Mouse (Mus musculus): ENCODE data around the gene Trim72. TPM values are rescaled to one million over a fixed set of nuclear protein-coding genes. Genes with fewer than 3 reads are reported as not detected.

Gene Trim72
- 0.14 TPM in 1 of 2 replicates, not detected in the other for polyA plus RNA-seq (2014; fragmentation: Nextera tagmentation; extraction: Ambion mirVana)

DNA sequence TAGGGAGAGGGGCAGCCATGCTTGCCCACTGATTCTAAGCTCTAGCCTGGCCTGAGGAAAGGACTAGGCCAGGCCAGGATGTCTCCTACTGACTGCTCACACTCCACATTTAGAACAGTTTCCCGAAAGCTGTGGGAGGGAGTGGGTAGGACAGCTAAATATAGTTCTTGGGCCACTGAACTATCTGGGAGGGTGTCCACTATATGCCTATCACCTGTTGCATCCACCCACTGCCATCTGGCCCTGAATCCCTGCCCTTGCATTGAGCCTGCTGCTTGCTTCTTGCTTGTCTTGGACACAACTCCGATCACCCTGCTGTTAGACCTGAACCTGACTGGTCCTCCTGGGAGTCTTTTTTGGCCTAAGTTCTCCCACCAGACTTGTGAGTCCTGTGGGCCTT lies at the start of gene Trim72:
TSS of gene Trim72 (plus strand) at position 262 of the 400 bp plus-strand sequence.
- Histone ChIP-seq H3K9me3 (ENCODE audit: control insufficient read depth, low read length) (no peaks in the 10 kb centered on the region), H3K4me3 (ENCODE audit: low read length) (peak within 1 kb of the TSS; percentile 16), H3K27ac (ENCODE audit: low read depth, low read length) (peak within 1 kb of the TSS; percentile 86), H3K4me1 (ENCODE audit: control insufficient read depth, insufficient read depth, low read length) (peaks cover 24% of the 10 kb centered on the region), H3K27me3 (ENCODE audit: control insufficient read depth, insufficient read depth, low read length) (no peaks in the 10 kb centered on the region), H3K36me3 (ENCODE audit: control insufficient read depth, insufficient read depth, low read length) (no peaks in the 10 kb centered on the region), H3K4me2 (replicated peaks; ENCODE audit: low read depth, low read length) (peak within 1 kb of the TSS; percentile 35), H3K9ac (ENCODE audit: low read depth, low read length) (no peak within 1 kb of the TSS; the same call in 1 of the 2 replicates)
- whole genome bisulfite sequencing = 83% methylated on average over 2 of the region's 2 CpGs
- ATAC-seq (ENCODE audit: low FRiP score, low TSS enrichment) = no peak

DNA sequence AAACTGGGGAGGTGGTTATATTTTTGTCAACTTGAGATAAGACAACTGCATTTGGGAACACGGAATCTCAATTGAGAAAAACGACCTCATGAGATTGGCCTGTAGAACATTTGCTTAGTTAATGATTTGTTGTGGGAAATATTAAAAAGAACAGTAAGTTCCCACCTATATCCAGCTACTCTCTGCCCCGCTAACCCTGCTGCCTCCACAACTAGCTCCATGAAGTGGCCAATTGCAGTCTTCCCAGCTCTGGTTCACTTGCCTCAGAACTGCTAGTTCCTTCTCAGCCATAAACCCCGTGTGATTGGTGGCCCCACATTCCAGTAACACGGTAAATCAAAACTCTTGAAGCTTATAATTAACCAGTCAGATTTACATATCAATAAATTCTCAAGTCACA lies 44.4 kb upstream of the Trim72 start:
- H3K9me3 ChIP-seq (ENCODE audit: control insufficient read depth, low read length) = no peaks in the 10 kb centered on the region
- no peaks in the 10 kb centered on the region for H3K4me1 ChIP-seq (ENCODE audit: control insufficient read depth, insufficient read depth, low read length)
- no peak overlapping the region for H3K4me3 ChIP-seq (ENCODE audit: low read length)
- H3K9ac ChIP-seq (ENCODE audit: low read depth, low read length) = no peak overlapping the region
- H3K36me3 ChIP-seq (ENCODE audit: control insufficient read depth, insufficient read depth, low read length) = no peaks in the 10 kb centered on the region
- no peak for ATAC-seq (ENCODE audit: low FRiP score, low TSS enrichment)
- no peak overlapping the region for H3K27ac ChIP-seq (ENCODE audit: low read depth, low read length)
- 55% methylated on average over 5 of the region's 5 CpGs for WGBS
- no peaks in the 10 kb centered on the region for H3K27me3 ChIP-seq (ENCODE audit: control insufficient read depth, insufficient read depth, low read length)
- H3K4me2 ChIP-seq (replicated peaks; ENCODE audit: low read depth, low read length) = no peak overlapping the region

DNA sequence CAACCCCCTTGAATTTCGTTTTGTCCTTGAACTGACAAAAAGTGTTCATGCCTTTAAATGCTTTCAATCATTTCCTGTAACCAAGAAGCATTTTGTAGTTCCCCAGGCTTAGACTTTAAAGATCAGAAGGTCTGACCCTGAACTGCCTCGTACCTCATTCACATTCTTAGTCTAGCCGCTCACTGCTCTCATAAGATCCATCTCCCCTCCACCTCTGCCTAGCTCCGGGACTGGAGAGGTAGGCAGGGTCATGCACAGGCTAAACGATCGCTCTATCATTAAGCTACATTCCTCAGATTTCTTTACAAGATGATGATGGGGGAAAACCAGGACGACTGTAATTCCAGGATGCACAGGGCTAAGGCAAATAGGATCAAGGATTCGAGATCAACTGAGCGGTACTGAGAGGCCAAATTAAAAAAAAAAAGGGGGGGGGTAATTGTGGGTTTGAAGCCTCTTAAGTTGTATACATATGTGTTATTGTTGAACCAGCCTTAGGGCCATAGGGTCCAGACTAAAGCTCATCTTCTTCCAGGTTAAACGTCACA lies 37.3 kb upstream of the Trim72 start:
- ATAC-seq (ENCODE audit: low FRiP score, low TSS enrichment) = peak; percentile 26
- Histone ChIP-seq H3K9me3 (ENCODE audit: control insufficient read depth, low read length) (no peaks in the 10 kb centered on the region), H3K9ac (ENCODE audit: low read depth, low read length) (peak overlapping the region; percentile 99)

DNA sequence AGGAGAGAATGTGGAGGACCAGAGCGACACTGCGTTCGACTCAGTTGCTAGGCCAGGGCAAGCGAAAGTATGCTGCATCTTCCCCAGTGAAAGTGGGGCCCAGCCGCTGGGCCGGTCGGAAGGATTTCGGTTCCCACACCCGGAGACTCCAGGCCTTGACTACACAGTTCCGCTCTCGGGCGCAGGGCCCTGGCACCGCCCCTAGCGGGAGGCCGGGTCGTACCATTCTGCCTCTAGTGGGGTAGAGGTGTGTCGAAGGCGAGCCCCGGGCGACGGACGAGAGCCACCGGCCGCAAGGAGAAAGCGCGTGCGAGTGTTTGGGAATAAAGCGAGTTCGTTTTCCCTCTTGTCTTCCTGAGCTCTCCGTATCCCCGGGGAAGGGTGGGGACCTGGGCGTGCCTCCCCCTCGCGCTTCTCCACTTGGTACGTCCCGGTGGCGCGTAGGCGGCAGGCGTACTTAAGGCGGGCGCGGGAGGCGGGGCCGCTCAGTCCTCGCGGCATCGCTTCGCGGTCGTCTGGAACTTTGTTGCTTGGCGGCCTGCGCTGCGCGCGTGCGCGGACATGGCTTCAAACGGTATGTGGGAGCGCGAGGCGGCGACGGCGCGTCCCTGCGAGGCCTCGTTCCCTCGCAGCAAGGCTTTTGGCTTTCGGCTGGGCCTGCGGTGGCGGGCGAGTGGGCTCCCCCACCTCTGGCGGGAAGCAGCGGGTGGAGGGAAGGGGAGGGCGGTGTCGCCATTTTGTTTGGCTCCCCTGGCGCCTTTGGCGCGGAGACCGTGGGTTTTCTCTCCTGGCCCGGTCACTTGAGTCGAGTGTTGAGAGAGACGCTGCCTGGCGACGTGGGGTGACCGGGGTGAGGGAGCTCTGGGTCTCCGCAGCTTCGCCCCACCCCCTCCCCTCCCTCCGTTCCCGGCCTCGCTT lies 36.5 kb upstream of the Trim72 start, which contains the start of gene Fus:
TSS of gene Fus (plus strand) at position 454 of the 918 bp plus-strand sequence.
- under 1% methylated on average over 86 of the region's 92 CpGs for WGBS
- Histone ChIP-seq H3K4me3 (ENCODE audit: low read length) (peak within 1 kb of the TSS; percentile 99), H3K4me2 (replicated peaks; ENCODE audit: low read depth, low read length) (peak within 1 kb of the TSS; percentile 70), H3K9ac (ENCODE audit: low read depth, low read length) (peak within 1 kb of the TSS; percentile 99), H3K27ac (ENCODE audit: low read depth, low read length) (peak within 1 kb of the TSS; percentile 97), H3K4me1 (ENCODE audit: control insufficient read depth, insufficient read depth, low read length) (peaks cover 18% of the 10 kb centered on the region), H3K9me3 (ENCODE audit: control insufficient read depth, low read length) (no peaks in the 10 kb centered on the region), H3K36me3 (ENCODE audit: control insufficient read depth, insufficient read depth, low read length) (peaks cover 34% of the 10 kb centered on the region), H3K27me3 (ENCODE audit: control insufficient read depth, insufficient read depth, low read length) (no peaks in the 10 kb centered on the region)
- ATAC-seq (ENCODE audit: low FRiP score, low TSS enrichment) = peak; percentile 95

More for the DNA sequence above, 37.3 kb upstream of the Trim72 start:
- 7% methylated on average over 10 of the region's 10 CpGs for WGBS
- H3K4me1 ChIP-seq (ENCODE audit: control insufficient read depth, insufficient read depth, low read length) = peaks cover 18% of the 10 kb centered on the region
- H3K27me3 ChIP-seq (ENCODE audit: control insufficient read depth, insufficient read depth, low read length) = no peaks in the 10 kb centered on the region
- H3K4me3 ChIP-seq (ENCODE audit: low read length) = peak overlapping the region; percentile 99
- H3K27ac ChIP-seq (ENCODE audit: low read depth, low read length) = peak overlapping the region; percentile 97
- H3K4me2 ChIP-seq (replicated peaks; ENCODE audit: low read depth, low read length) = peak overlapping the region; percentile 65
- peaks cover 26% of the 10 kb centered on the region for H3K36me3 ChIP-seq (ENCODE audit: control insufficient read depth, insufficient read depth, low read length)

DNA sequence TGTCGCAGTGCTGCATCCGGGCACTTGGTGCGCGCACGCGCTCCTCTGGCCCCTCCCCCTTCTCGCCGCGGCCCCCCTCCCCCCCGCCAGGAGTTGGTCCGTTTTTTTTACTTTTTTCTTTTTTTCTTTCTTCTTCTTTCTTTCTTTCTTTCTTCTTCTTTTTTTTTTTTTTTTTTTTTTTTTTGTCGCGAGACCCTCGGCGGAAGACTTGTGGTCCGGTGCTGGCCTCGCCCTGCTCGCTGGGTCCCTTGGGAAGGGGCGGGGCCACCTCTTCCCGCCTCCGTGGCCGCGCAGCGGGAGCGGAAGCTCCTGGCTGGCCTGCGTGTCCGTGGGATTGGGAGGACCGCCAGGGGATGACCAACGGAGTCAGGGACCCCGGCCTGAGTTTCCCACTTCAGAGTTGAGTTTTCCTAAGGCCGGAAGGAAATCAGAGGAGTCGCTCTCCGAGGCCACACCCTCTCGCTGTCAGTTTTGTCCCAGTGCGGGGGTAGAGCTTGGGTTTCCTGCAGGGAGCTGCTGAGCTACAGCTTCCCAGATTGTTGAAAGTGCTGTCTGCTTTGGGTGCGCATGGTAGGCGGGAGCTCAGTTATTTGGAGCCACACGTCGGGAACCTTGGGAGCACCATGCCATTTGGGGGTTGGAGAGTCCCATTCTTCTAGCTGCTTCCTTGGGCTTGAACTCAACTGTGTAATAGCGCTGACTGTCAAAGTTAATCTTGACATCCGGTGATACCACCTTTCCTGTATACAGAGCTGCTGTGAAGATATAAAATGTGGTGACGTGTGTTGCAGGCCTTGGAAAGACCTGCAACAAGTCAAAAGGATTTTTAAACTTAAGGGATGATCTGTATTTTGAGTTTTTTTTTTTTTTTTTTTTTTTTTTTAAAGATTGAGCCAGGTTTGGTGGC lies 35.6 kb upstream of the Trim72 start:
- no peaks in the 10 kb centered on the region for H3K27me3 ChIP-seq (ENCODE audit: control insufficient read depth, insufficient read depth, low read length)
- H3K9ac ChIP-seq (ENCODE audit: low read depth, low read length) = peak overlapping the region; percentile 99
- peak overlapping the region; percentile 99 for H3K4me3 ChIP-seq (ENCODE audit: low read length)
- 1% methylated on average over 41 of the region's 42 CpGs for WGBS
- peaks cover 43% of the 10 kb centered on the region for H3K36me3 ChIP-seq (ENCODE audit: control insufficient read depth, insufficient read depth, low read length)
- ATAC-seq (ENCODE audit: low FRiP score, low TSS enrichment) = peak; percentile 50
- no peaks in the 10 kb centered on the region for H3K9me3 ChIP-seq (ENCODE audit: control insufficient read depth, low read length)
- peaks cover 18% of the 10 kb centered on the region for H3K4me1 ChIP-seq (ENCODE audit: control insufficient read depth, insufficient read depth, low read length)
- H3K27ac ChIP-seq (ENCODE audit: low read depth, low read length) = peak overlapping the region; percentile 97
- peak overlapping the region; percentile 70 for H3K4me2 ChIP-seq (replicated peaks; ENCODE audit: low read depth, low read length)

DNA sequence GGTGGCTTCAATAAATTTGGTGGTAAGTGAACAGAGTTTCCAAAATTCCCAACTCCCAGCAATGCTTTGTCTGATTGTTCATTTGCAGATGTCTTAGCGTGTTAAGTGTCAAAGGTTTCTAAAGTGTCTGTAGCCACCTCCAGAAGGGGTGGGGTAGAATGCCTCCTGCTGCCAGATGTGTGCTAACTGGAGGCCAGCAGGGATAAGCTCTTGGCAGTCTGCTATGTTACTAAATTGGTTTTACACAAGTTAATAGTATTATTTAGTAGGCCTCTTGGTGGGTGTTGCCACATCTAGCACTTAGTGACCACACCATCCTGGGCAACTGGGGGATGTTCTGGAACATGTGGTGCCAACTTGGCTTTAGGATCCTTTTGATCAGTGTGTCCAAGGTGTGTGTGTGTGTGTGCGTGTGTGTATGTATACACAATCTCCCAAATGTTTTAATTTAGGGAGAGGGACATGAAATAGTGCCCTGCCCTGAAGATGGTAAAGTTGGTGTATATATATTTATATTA lies 29.3 kb upstream of the Trim72 start:
- H3K4me2 ChIP-seq (replicated peaks; ENCODE audit: low read depth, low read length) = no peak overlapping the region
- ATAC-seq (ENCODE audit: low FRiP score, low TSS enrichment) = no peak
- no peaks in the 10 kb centered on the region for H3K27me3 ChIP-seq (ENCODE audit: control insufficient read depth, insufficient read depth, low read length)
- WGBS = 84% methylated on average over 2 of the region's 2 CpGs
- no peak overlapping the region for H3K9ac ChIP-seq (ENCODE audit: low read depth, low read length)
- no peaks in the 10 kb centered on the region for H3K9me3 ChIP-seq (ENCODE audit: control insufficient read depth, low read length)
- H3K27ac ChIP-seq (ENCODE audit: low read depth, low read length) = no peak overlapping the region
- peaks cover 7% of the 10 kb centered on the region for H3K4me1 ChIP-seq (ENCODE audit: control insufficient read depth, insufficient read depth, low read length)
- H3K4me3 ChIP-seq (ENCODE audit: low read length) = no peak overlapping the region
- peaks cover 99% of the 10 kb centered on the region for H3K36me3 ChIP-seq (ENCODE audit: control insufficient read depth, insufficient read depth, low read length)

DNA sequence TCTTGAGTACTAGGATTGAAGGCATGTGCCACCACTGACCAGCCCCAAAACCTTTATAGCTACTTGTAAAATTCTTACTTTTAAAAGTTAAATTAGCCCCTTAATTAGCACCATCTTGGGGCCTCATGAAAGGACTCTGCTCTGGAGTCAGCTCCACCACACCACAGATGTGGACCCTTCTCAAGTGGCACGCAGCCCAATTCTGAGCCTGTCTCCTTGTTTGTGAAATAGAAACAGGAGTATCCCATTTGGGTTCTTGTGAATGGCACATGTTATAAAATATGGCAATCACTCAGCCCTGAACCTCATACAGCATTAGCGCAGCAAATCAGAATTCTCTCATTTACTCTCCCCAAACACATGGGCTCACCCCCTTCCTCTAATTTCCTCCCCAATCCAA lies 24.9 kb upstream of the Trim72 start:
- H3K27me3 ChIP-seq (ENCODE audit: control insufficient read depth, insufficient read depth, low read length) = no peaks in the 10 kb centered on the region
- no peak overlapping the region for H3K27ac ChIP-seq (ENCODE audit: low read depth, low read length)
- no peak overlapping the region for H3K4me2 ChIP-seq (replicated peaks; ENCODE audit: low read depth, low read length)
- H3K9ac ChIP-seq (ENCODE audit: low read depth, low read length) = no peak overlapping the region
- no peaks in the 10 kb centered on the region for H3K9me3 ChIP-seq (ENCODE audit: control insufficient read depth, low read length)
- H3K36me3 ChIP-seq (ENCODE audit: control insufficient read depth, insufficient read depth, low read length) = peaks cover 99% of the 10 kb centered on the region
- H3K4me3 ChIP-seq (ENCODE audit: low read length) = no peak overlapping the region
- no peak for ATAC-seq (ENCODE audit: low FRiP score, low TSS enrichment)
- H3K4me1 ChIP-seq (ENCODE audit: control insufficient read depth, insufficient read depth, low read length) = no peaks in the 10 kb centered on the region
- 91% methylated on average over 2 of the region's 2 CpGs for WGBS

DNA sequence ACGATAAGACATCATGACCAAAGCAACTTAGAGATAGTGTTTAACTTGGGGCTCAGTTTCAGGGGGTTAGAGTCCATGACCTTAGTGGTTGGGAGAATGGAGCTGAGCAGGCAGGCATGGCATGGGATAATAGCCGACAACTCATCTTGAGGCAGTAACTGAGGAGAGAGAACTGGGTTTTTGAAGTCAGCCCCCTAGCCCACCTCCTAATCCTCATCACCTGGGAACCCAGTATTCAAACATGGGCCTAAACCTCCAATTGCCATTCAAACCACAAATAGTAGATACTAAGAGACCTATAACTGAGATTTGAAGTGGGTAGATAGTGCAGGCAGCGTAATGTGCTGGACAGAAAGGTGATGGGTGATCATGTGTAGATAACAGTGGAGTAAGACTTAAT lies 23.1 kb upstream of the Trim72 start:
- H3K27ac ChIP-seq (ENCODE audit: low read depth, low read length) = no peak overlapping the region
- H3K9ac ChIP-seq (ENCODE audit: low read depth, low read length) = no peak overlapping the region
- H3K36me3 ChIP-seq (ENCODE audit: control insufficient read depth, insufficient read depth, low read length) = peaks cover 99% of the 10 kb centered on the region
- H3K9me3 ChIP-seq (ENCODE audit: control insufficient read depth, low read length) = no peaks in the 10 kb centered on the region
- H3K4me3 ChIP-seq (ENCODE audit: low read length) = no peak overlapping the region
- no peak overlapping the region for H3K4me2 ChIP-seq (replicated peaks; ENCODE audit: low read depth, low read length)
- no peaks in the 10 kb centered on the region for H3K4me1 ChIP-seq (ENCODE audit: control insufficient read depth, insufficient read depth, low read length)
- 94% methylated on average over 3 of the region's 3 CpGs for WGBS
- no peak for ATAC-seq (ENCODE audit: low FRiP score, low TSS enrichment)
- no peaks in the 10 kb centered on the region for H3K27me3 ChIP-seq (ENCODE audit: control insufficient read depth, insufficient read depth, low read length)

Measured in kidney, embryonic 14.5 days (tissue).